Mouse (Mus musculus): ENCODE measurements at regions not wholly inside any gene's neighbourhood (a gene's known extent, or its start where the extent isn't known, plus 50 kb on each side); places are given as distances from the start of the nearest gene placed in this dataset.

- TF ChIP-seq GATA1 (IDR thresholded peaks at IDR 0.05; ENCODE audit: borderline replicate concordance, low read length) (no peak), FLI1 (IDR thresholded peaks at IDR 0.05; ENCODE audit: low read length) (no peak)
Measured at GRCm38 (mm10) chr1:83551617-83552016, 143.6 kb upstream of the Sphkap start.

Measured in megakaryocyte, embryonic 14.5 days (primary cell).